Mouse (Mus musculus) midbrain, embryonic 16.5 days (tissue): ENCODE data around the gene Astn1. TPM values are rescaled to one million over a fixed set of nuclear protein-coding genes. Genes with fewer than 3 reads are reported as not detected.

Experiments
- ATAC-seq: fragments of 200-750 bp; cut with Nextera tagmentation; 2 replicates; pipeline ENCODE4 v1.8.0; 2017; ENCODE audit warnings: moderate TSS enrichment
- H3K27ac ChIP-seq: fragments of 300-500 bp; sonication (generic); 2 replicates; pipeline ENCODE4 v1.5.1; 2014; ENCODE audit warnings: mild to moderate bottlenecking, low read length, mixed read lengths
- H3K27me3 ChIP-seq: fragments of 300-500 bp; sonication (generic); 2 replicates; pipeline ENCODE4 v1.6.1; 2014; ENCODE audit warnings: low read depth, low read length, mixed read lengths; ENCODE audit not compliant: control insufficient read depth, insufficient read depth
- H3K36me3 ChIP-seq: fragments of 300-500 bp; sonication (generic); 2 replicates; pipeline ENCODE4 v1.6.1; 2014; ENCODE audit warnings: mild to moderate bottlenecking, low read length, moderate library complexity, mixed read lengths; ENCODE audit not compliant: control insufficient read depth, insufficient read depth
- H3K4me1 ChIP-seq: fragments of 300-500 bp; sonication (generic); 2 replicates; pipeline ENCODE4 v1.6.1; 2014; ENCODE audit warnings: mild to moderate bottlenecking, low read length, mixed read lengths; ENCODE audit not compliant: control insufficient read depth, insufficient read depth
- H3K4me2 ChIP-seq: fragments of 300-500 bp; sonication (generic); 2 replicates; pipeline ENCODE4 v1.6.1; 2014; ENCODE audit warnings: mild to moderate bottlenecking, low read length, mixed read lengths
- H3K4me3 ChIP-seq: fragments of 300-500 bp; sonication (generic); 2 replicates; pipeline ENCODE4 v1.5.1; 2014; ENCODE audit warnings: low read depth, mild to moderate bottlenecking, low read length, moderate library complexity, mixed read lengths
- H3K9ac ChIP-seq: fragments of 300-500 bp; sonication (generic); 2 replicates; pipeline ENCODE4 v1.6.1; 2014; ENCODE audit warnings: low read depth, low read length, mixed read lengths
- H3K9me3 ChIP-seq: fragments of 300-500 bp; sonication (generic); replicated peaks from 2 replicates; pipeline ENCODE4 v1.6.1; 2014; ENCODE audit warnings: mild to moderate bottlenecking, low read length, mixed read lengths; ENCODE audit not compliant: control insufficient read depth, poor library complexity, severe bottlenecking
- WGBS: fragments of 180-500 bp; shearing (Covaris S2); extraction: QIAGEN DNeasy Blood & Tissue Kit; methylation state at CpG from one replicate; pipeline ENCODE4 v1.1.7; 2014; 5-methylcytosine and 5-hydroxymethylcytosine counted together
- polyA plus RNA-seq: library from polyadenylated mRNA; unstranded; fragments of >200 nt; fragmentation: Nextera tagmentation; extraction: Ambion mirVana; gene quantifications from 2 replicates; pipeline ENCODE4 v1.2.1, GENCODE M21; 2015

The Astn1 gene
- polyA plus RNA-seq, 1 experiment from 2014 or later: 47.2 TPM

- H3K4me3 ChIP-seq: no peak overlapping the region
- H3K4me1 ChIP-seq: no peaks in the 10 kb centered on the region
- H3K36me3 ChIP-seq: peaks cover 35% of the 10 kb centered on the region
- no peak overlapping the region for H3K27ac ChIP-seq
- H3K9ac ChIP-seq: no peak overlapping the region
- no peaks in the 10 kb centered on the region for H3K27me3 ChIP-seq
- H3K4me2 ChIP-seq: no peak overlapping the region
- 57% methylated on average over 1 of the region's 1 CpGs for WGBS
- no peak for ATAC-seq
- H3K9me3 ChIP-seq: no peaks in the 10 kb centered on the region
These were observed 325.7 kb downstream of the Astn1 start for GRCm38 (mm10) chr1:158687726-158688125.

- no peak for ATAC-seq
- Histone ChIP-seq H3K4me2 (no peak overlapping the region), H3K9ac (no peak overlapping the region), H3K4me1 (no peaks in the 10 kb centered on the region), H3K4me3 (no peak overlapping the region), H3K36me3 (no peaks in the 10 kb centered on the region), H3K27ac (no peak overlapping the region), H3K27me3 (no peaks in the 10 kb centered on the region), H3K9me3 (no peaks in the 10 kb centered on the region)
- WGBS: 77% methylated on average over 3 of the region's 3 CpGs
These were observed 335.4 kb downstream of the Astn1 start for GRCm38 (mm10) chr1:158697423-158697822.

GRCm38 (mm10) chr1:158697859-158698569, 335.9 kb downstream of the Astn1 start:
- H3K27me3 ChIP-seq: no peaks in the 10 kb centered on the region
- no peak for ATAC-seq
- no peaks in the 10 kb centered on the region for H3K36me3 ChIP-seq
- H3K4me1 ChIP-seq: no peaks in the 10 kb centered on the region
- H3K4me2 ChIP-seq: no peak overlapping the region
- 89% methylated on average over 10 of the region's 10 CpGs for WGBS
- H3K4me3 ChIP-seq: no peak overlapping the region
- H3K9ac ChIP-seq: no peak overlapping the region
- no peak overlapping the region for H3K27ac ChIP-seq
- H3K9me3 ChIP-seq: no peaks in the 10 kb centered on the region

GRCm38 (mm10) chr1:158699276-158699675, 337.2 kb downstream of the Astn1 start:
- Histone ChIP-seq H3K4me2 (no peak overlapping the region), H3K9me3 (no peaks in the 10 kb centered on the region), H3K4me1 (no peaks in the 10 kb centered on the region), H3K27me3 (no peaks in the 10 kb centered on the region), H3K36me3 (no peaks in the 10 kb centered on the region), H3K9ac (no peak overlapping the region), H3K4me3 (no peak overlapping the region), H3K27ac (no peak overlapping the region)
- 78% methylated on average over 2 of the region's 2 CpGs for WGBS
- ATAC-seq: no peak

- ATAC-seq: no peak
- H3K36me3 ChIP-seq: no peaks in the 10 kb centered on the region
- no peak overlapping the region for H3K9ac ChIP-seq
- H3K9me3 ChIP-seq: no peaks in the 10 kb centered on the region
- no peak overlapping the region for H3K4me2 ChIP-seq
- no peaks in the 10 kb centered on the region for H3K27me3 ChIP-seq
- H3K4me3 ChIP-seq: no peak overlapping the region
- no peaks in the 10 kb centered on the region for H3K4me1 ChIP-seq
- WGBS: 75% methylated on average over 2 of the region's 2 CpGs
- H3K27ac ChIP-seq: no peak overlapping the region
These were observed 338.1 kb downstream of the Astn1 start for GRCm38 (mm10) chr1:158700147-158700546.

- no peaks in the 10 kb centered on the region for H3K4me1 ChIP-seq
- no peak overlapping the region for H3K9ac ChIP-seq
- H3K4me3 ChIP-seq: no peak overlapping the region
- H3K9me3 ChIP-seq: no peaks in the 10 kb centered on the region
- ATAC-seq: no peak
- 88% methylated on average over 1 of the region's 1 CpGs for WGBS
- no peak overlapping the region for H3K4me2 ChIP-seq
- H3K27ac ChIP-seq: no peak overlapping the region
- no peaks in the 10 kb centered on the region for H3K27me3 ChIP-seq
- H3K36me3 ChIP-seq: no peaks in the 10 kb centered on the region
These were observed 339.3 kb downstream of the Astn1 start for GRCm38 (mm10) chr1:158701336-158701735.

GRCm38 (mm10) chr1:158713301-158714095, 351.4 kb downstream of the Astn1 start:
- H3K27me3 ChIP-seq: no peaks in the 10 kb centered on the region
- H3K9ac ChIP-seq: no peak overlapping the region
- H3K27ac ChIP-seq: no peak overlapping the region
- no peaks in the 10 kb centered on the region for H3K9me3 ChIP-seq
- H3K4me3 ChIP-seq: no peak overlapping the region
- H3K36me3 ChIP-seq: no peaks in the 10 kb centered on the region
- H3K4me1 ChIP-seq: no peaks in the 10 kb centered on the region
- whole genome bisulfite sequencing: 28% methylated on average over 5 of the region's 5 CpGs
- 0 out of 2 replicates have a peak, but pooled peaks have one; percentile 36 for ATAC-seq
- H3K4me2 ChIP-seq: no peak overlapping the region

- 68% methylated on average over 4 of the region's 4 CpGs for WGBS
- Histone ChIP-seq H3K4me3 (no peak overlapping the region), H3K9ac (no peak overlapping the region), H3K4me2 (no peak overlapping the region), H3K4me1 (no peaks in the 10 kb centered on the region), H3K27me3 (no peaks in the 10 kb centered on the region), H3K36me3 (no peaks in the 10 kb centered on the region), H3K9me3 (no peaks in the 10 kb centered on the region), H3K27ac (no peak overlapping the region)
- ATAC-seq: no peak
These were observed 370.9 kb downstream of the Astn1 start for GRCm38 (mm10) chr1:158732868-158733496.
